Mouse (Mus musculus) kidney, postnatal 36 days (tissue): ENCODE data around the gene Nckap1.

Experiments
- DNase-seq, 2 experiments: peaks; one replicate each; pipeline ENCODE4 v3.0.0; 2021 to 2022; ENCODE audit warnings: mixed read lengths in 2 of 2

The Nckap1 gene

GRCm38 (mm10) chr2:80581043-80581711 is at the start of gene Nckap1:
Nckap1 (minus strand) TSS chr2:80581380.
- DNase-seq = peak; percentile 87 to 95

GRCm38 (mm10) chr2:80624523-80624922 is 43.3 kb upstream of the Nckap1 start:
- no peak for DNase-seq

GRCm38 (mm10) chr2:80621921-80622320 is 40.7 kb upstream of the Nckap1 start:
- DNase-seq = no peak

DNA sequence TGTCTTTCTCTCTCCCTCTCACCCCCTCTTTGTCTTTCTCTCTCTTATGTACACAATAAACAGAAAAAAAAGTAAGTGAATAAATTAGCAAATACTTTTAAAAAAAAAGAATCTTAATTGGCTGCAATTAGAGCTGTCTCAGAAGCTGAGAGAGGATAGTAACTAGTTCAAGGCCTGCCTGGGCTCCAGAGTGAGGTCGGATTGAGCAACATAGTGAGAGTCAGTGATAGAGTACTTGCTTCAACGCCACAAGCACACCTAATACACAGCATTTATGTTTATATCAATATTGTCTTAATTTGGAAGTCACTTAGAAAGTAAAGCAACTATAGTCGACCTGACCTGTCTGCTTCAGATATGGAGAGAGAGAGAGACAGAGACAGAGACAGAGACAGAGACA is 37.8 kb upstream of the Nckap1 start:
- DNase-seq = no peak

- DNase-seq = peak; percentile 95 to 96
Measured at GRCm38 (mm10) chr2:80616854-80617737, 35.9 kb upstream of the Nckap1 start, which contains the start of the genes Dusp19 and Nup35. Dusp19 (plus strand) TSS chr2:80617045. Nup35 (plus strand) TSS chr2:80617236.

GRCm38 (mm10) chr2:80612796-80613195 is 31.6 kb upstream of the Nckap1 start:
- DNase-seq = no peak

DNA sequence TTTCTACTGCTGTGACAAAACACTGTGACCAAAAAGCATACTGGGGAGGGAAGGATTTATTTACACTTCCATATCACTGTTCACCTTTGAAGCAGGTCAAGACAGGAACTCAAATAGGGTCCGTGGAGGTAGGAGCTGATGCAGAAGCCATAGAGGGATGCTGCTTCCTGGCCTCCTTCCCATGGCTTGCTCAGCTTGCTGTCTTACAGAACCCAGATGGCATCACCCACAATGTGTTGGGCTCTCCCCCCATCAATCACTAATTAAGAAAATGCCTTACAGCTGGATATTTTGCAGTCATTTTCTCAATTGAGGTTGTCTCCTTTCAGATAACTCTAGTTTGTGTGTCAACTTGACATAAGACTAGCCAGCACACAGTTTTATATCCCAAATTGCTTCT is 31.1 kb upstream of the Nckap1 start:
- no peak for DNase-seq

GRCm38 (mm10) chr2:80603771-80604426 is 22.7 kb upstream of the Nckap1 start:
- no peak for DNase-seq

- no peak for DNase-seq
Measured at GRCm38 (mm10) chr2:80602756-80603155, 21.6 kb upstream of the Nckap1 start.

DNA sequence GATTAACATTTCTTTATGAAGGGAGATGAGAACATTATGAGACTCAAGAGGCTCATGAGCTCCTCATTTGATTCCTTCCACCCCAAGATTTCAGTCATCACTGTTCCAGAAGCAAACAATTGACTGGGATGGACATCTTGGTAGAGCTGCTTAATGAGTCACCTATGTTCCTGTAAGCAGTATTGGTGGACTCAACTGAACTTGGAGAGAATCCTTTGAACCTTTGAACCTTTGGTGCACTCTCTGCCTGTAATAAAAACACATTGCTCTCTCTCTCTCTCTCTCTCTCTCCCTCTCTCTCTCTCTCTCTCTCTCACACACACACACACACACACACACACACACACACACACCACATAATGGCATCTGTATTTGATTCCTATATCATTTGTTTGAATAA is 19.4 kb upstream of the Nckap1 start:
- no peak for DNase-seq

GRCm38 (mm10) chr2:80599850-80600249 is 18.7 kb upstream of the Nckap1 start:
- DNase-seq = no peak

GRCm38 (mm10) chr2:80596960-80597359 is 15.8 kb upstream of the Nckap1 start:
- DNase-seq = no peak

DNA sequence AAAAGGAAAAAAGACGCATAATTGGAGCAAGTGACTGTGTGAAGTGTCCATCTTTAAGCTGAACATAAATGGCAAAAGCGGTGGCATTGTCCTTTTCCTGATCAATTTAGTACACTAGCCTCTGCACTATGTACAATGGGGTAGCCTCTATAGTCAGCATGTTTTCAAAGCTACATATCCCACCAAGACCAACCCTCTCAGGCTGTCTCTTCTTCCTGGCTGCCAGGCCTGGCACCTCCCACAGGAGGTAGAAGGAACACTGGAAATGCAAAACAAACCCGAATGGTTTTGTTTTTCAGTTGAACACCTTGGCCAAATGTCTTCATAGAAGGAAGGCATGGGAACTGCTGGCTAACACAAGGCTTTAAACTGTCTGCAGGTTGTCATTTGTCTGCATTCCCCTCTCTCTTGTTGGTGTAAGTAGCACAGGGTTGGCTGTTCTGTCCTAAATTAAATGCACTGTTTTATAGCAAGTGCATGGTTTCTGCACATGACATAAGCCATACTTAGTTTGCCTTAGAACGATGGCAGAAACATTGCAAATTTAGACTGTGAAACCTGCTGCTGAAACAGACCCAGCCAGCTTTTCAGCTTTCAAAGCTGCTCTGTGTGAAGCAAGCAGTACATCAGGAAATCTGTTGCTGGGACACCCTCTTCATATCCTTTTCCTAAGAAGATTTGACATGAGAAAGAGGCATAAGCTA is 13.2 kb upstream of the Nckap1 start:
- no peak for DNase-seq

DNA sequence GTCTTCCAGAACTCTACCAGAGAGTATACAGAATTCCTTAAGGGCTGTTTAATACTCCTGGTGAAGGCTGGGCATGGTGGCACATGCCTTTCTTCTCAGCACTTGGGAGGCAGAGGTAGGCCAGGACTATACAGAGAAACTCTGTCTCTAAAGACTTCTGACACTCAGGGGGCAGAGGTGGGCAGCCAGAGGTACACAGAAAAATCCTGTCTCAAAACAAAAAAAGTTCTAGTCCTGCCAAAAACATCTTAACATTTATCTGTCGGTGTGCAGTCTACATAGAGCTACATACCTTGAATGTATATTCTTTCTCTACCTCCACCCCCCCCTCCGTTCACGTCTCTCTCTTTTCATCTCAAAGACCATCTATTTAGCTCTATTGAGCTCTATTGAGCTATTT is 1.2 kb upstream of the Nckap1 start:
- no peak for DNase-seq

- DNase-seq = no peak
Measured at GRCm38 (mm10) chr2:80580311-80580961, 744 bp downstream of the Nckap1 start.

DNA sequence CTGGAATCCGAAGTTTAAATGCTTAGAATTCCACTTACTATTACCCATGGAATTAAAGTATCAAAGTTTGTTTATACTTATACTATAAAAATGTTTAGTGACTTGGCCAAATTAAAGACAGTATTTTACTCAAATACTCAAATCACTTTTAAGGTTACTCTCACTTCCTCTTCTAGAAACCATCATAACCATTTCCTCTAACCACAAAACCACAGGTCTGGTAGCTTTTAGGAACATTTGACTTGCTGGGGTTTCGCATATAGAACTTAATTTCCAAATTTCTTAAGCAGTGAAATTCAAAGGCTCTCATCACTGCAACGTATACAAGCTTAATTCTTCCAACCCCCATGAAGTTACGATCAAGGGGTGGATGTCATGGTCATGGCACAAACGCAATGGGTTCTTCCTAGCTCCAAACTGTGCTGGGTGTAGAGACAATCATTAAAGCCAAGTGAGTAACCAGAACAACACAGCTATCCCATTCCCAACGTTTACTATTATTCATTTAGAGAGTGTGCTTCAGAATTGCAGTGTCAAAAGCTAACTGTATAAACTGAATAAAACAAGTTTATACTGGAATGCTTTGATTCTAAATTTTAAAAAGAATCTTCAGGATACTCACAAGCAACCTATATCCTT is 1.8 kb downstream of the Nckap1 start:
- no peak for DNase-seq

- peak; percentile 33 to 53 for DNase-seq
Measured at GRCm38 (mm10) chr2:80577286-80577685, 3.9 kb downstream of the Nckap1 start.

DNA sequence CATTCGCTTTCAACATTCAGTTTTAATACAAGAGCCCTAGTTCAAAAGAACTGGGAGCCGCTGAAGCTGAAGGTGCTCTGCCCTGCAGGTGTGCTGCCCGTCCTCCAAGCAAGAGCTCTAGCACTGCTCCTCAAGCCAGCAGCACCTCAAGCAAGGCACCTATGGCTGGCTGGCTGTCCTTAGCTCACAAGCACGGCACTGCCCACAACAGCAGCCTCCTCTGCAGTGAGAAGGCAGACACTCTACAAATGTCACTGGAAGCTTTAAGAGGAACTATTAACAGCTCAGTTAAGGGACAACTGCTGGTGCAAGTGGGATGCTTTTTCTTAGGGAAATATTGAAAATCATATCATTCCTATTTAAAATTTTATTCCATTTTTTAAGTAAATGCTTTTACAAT is 10.5 kb downstream of the Nckap1 start:
- DNase-seq = peak in 1 of 2 experiments; percentile 21

- no peak for DNase-seq
Measured at GRCm38 (mm10) chr2:80567411-80567810, 13.8 kb downstream of the Nckap1 start.

DNA sequence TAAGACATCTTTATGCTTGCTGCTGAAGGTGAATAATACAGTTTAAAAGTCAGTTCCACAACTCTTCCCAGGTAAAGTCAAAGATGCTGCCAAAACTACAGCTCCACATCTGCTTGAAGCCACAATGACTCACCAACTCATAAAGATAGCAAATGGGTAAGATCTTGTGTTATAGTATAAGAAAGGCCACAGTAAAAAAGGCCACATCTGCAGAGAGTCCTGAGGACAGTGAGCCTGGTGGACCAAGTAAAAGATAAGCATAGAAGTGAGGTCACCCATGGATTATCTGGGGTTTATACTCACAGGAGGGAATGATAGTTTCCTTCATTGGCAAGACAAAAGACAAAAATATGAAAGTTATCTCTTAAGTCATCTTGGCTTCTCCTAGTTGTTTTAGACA is 18.9 kb downstream of the Nckap1 start:
- DNase-seq = no peak

DNA sequence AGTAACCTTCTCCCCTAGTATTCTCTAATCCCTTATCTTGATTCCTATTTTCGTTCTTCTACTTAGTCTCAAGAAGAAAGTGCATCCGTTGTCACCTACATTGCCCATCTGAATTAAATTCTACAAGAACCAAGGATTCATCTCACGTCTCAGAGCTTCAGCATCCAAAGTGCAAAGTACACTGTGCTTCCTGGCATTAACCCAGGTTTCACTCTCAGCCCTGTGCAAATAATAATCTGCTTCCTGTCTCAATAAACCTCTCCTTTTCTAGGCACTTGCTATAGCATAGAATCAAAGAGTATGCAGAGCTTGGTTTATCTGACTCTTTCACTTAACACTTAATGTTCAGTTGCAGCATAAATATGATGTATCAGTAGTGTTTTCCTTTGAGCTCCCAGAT is 19.7 kb downstream of the Nckap1 start:
- peak; percentile 62 to 72 for DNase-seq

DNA sequence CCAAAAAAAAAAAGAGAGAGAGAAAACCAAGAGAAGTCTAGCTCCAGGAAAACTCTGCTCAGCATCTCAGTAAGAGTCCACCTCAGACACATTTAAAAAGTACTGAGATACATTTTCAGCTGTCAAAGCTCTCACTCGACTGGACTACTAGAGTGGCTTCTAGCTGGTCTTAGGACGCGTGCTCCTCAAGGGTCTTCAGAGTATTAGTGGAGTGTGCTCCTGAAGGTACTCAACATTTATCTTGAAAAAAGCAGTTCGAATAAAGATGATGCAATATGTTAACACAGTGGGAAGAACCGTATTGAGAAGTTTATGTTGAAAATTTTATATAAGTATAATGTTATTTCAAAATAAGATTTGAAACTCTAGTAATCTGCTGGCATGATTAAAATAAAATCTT is 20.4 kb downstream of the Nckap1 start:
- DNase-seq = no peak
